Mouse (Mus musculus): ENCODE data around the gene Tmtc1. TPM values are rescaled to one million over a fixed set of nuclear protein-coding genes. Genes with fewer than 3 reads are reported as not detected.

Gene Tmtc1
- 10 to 100 TPM; 55.4 to 64.8 TPM for total RNA-seq (2021)
- long read RNA-seq, experiment 1, full-length matches to known transcripts: 16 of 42 reads
- long read RNA-seq, experiment 1, partial matches to known transcripts: 12 of 42 reads
- long read RNA-seq, experiment 1, other reads (novel, unspliced or antisense): 14 of 42 reads
- long read RNA-seq, experiment 2, full-length matches to known transcripts: 23 of 44 reads
- long read RNA-seq, experiment 2, partial matches to known transcripts: 12 of 44 reads
- long read RNA-seq, experiment 2, other reads (novel, unspliced or antisense): 9 of 44 reads

- intact Hi-C loops (cut with DNase I): loop anchor here (2.0 to 5.0 kb wide), 3 partner anchors 23 to 137 kb away; no protein-coding TSS in a partner anchor
- peak within 1 kb of the TSS; percentile 88 for H3K27ac ChIP-seq
- DNase-seq: peak; percentile 93
- TF ChIP-seq CTCF (IDR thresholded peaks at IDR 0.05): no peak; the same call in 1 of the 2 replicates
- H3K4me3 ChIP-seq: peak within 1 kb of the TSS; percentile 89
These were observed at the start of gene Tmtc1 for GRCm38 (mm10) chr6:148443726-148444701. TSS of gene Tmtc1 (minus strand) at chr6:148444389.

GRCm38 (mm10) chr6:148491849-148492248 lies 47.7 kb upstream of the Tmtc1 start:
- no peak overlapping the region for H3K4me3 ChIP-seq
- TF ChIP-seq CTCF (IDR thresholded peaks at IDR 0.05): no peak
- intact Hi-C loops (cut with DNase I): no loop called here
- DNase-seq: no peak
- H3K27ac ChIP-seq: no peak overlapping the region

- Histone ChIP-seq H3K4me3 (no peak overlapping the region), H3K27ac (no peak overlapping the region)
- no peak for TF ChIP-seq CTCF (IDR thresholded peaks at IDR 0.05)
- no peak for DNase-seq
- intact Hi-C loops (cut with DNase I): no loop called here
These were observed 42.6 kb upstream of the Tmtc1 start for GRCm38 (mm10) chr6:148486756-148487155.

GRCm38 (mm10) chr6:148481894-148482293 lies 37.7 kb upstream of the Tmtc1 start:
- intact Hi-C loops (cut with DNase I): no loop called here
- Histone ChIP-seq H3K27ac (no peak overlapping the region), H3K4me3 (no peak overlapping the region)
- TF ChIP-seq CTCF (IDR thresholded peaks at IDR 0.05): no peak
- no peak for DNase-seq

GRCm38 (mm10) chr6:148479671-148480237 lies 35.6 kb upstream of the Tmtc1 start:
- no peak for DNase-seq
- intact Hi-C loops (cut with DNase I): no loop called here
- TF ChIP-seq CTCF (IDR thresholded peaks at IDR 0.05): no peak

GRCm38 (mm10) chr6:148478350-148478749 lies 34.2 kb upstream of the Tmtc1 start:
- no peak for DNase-seq
- Histone ChIP-seq H3K4me3 (no peak overlapping the region), H3K27ac (no peak overlapping the region)
- no peak for TF ChIP-seq CTCF (IDR thresholded peaks at IDR 0.05)
- intact Hi-C loops (cut with DNase I): no loop called here

More at GRCm38 (mm10) chr6:148479671-148480237, 35.6 kb upstream of the Tmtc1 start:
- Histone ChIP-seq H3K4me3 (no peak overlapping the region), H3K27ac (no peak overlapping the region)

- no peak for TF ChIP-seq CTCF (IDR thresholded peaks at IDR 0.05)
- no peak overlapping the region for H3K27ac ChIP-seq
- intact Hi-C loops (cut with DNase I): no loop called here
These were observed 28.1 kb upstream of the Tmtc1 start for GRCm38 (mm10) chr6:148472289-148472688.

GRCm38 (mm10) chr6:148467924-148468389 lies 23.8 kb upstream of the Tmtc1 start:
- Histone ChIP-seq H3K27ac (peak overlapping the region; percentile 81), H3K4me3 (no peak overlapping the region)
- TF ChIP-seq CTCF (IDR thresholded peaks at IDR 0.05): no peak
- DNase-seq: peak; percentile 90
- intact Hi-C loops (cut with DNase I): loop anchor here (2.0 kb wide), 1 partner anchor 23 kb away; the partner anchor contains the start of gene Tmtc1

More at GRCm38 (mm10) chr6:148472289-148472688, 28.1 kb upstream of the Tmtc1 start:
- no peak overlapping the region for H3K4me3 ChIP-seq
- DNase-seq: no peak

GRCm38 (mm10) chr6:148467170-148467921 lies 23.2 kb upstream of the Tmtc1 start:
- no peak for TF ChIP-seq CTCF (IDR thresholded peaks at IDR 0.05)
- intact Hi-C loops (cut with DNase I): loop anchor here (2.0 kb wide), 1 partner anchor 23 kb away; the partner anchor contains the start of gene Tmtc1
- peak; percentile 48 for DNase-seq
- H3K4me3 ChIP-seq: no peak overlapping the region
- H3K27ac ChIP-seq: peak overlapping the region; percentile 81

- no peak for DNase-seq
- intact Hi-C loops (cut with DNase I): no loop called here
- Histone ChIP-seq H3K27ac (no peak overlapping the region), H3K4me3 (no peak overlapping the region)
- no peak for TF ChIP-seq CTCF (IDR thresholded peaks at IDR 0.05)
These were observed 15.4 kb upstream of the Tmtc1 start for GRCm38 (mm10) chr6:148459636-148460035.

- H3K27ac ChIP-seq: no peak overlapping the region
- DNase-seq: no peak
- TF ChIP-seq CTCF (IDR thresholded peaks at IDR 0.05): peak; percentile 46
- no peak overlapping the region for H3K4me3 ChIP-seq
- intact Hi-C loops (cut with DNase I): no loop called here
These were observed 11.3 kb upstream of the Tmtc1 start for GRCm38 (mm10) chr6:148455470-148455869.

- DNase-seq: no peak
- no peak overlapping the region for H3K27ac ChIP-seq
- H3K4me3 ChIP-seq: no peak overlapping the region
- intact Hi-C loops (cut with DNase I): loop anchor here (5.0 kb wide), 1 partner anchor 162 kb away; no protein-coding TSS in a partner anchor
- no peak for TF ChIP-seq CTCF (IDR thresholded peaks at IDR 0.05)
These were observed 10.6 kb upstream of the Tmtc1 start for GRCm38 (mm10) chr6:148454740-148455139.

Measured in gastrocnemius, adult 2 months (tissue).